16 mouse cellular contexts compared by ENCODE assay signal in the genomic region with DNA sequence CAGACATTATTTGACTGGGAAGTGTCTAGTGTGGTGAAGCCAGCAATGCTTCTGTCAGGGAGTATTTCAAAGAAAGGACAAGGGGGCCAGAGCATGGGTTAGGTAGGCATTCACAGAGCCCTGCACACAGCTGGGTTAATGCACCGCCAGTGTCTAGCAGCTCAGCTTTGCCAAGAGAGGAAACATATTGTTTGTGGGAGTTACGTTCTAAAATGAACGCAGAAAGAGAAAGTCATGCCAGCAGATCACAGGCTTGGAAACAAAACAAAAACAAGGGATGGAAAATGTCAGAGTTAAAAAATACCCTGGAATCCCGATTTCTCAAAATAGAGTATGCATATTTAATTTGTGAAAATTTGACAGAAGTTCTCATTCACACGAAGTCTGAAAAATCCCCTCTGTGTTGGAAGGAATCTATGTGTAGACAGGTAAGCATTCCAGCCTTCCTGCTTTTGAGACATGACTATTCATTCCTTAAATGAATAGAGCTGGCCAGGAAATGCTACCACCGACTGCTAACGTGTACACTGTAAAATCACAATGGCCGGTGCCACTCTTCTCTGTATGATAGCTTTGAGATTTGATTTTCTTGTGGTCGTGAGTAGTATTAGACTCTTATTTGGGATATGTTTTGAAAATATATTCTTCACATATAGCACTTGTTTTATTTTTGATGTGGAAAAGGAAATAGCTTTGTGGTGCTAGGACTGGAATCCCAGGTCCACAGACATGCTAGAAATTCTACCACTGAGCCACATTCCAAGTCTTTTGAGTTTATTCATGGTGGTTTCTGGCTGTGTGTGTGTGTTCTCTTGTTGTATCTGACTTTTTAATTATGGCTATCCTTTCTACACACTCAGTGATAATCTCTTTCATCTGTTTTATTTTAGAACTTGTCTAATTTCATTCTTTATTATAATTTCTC. TPM values are rescaled to one million over a fixed set of nuclear protein-coding genes. Genes with fewer than 3 reads are reported as not detected.
A peak's percentile ranks its signal among the peaks of the same experiment; 100 is the strongest.
DNase-seq lines count a peak whose midpoint lies in the region; ATAC-seq and TF ChIP-seq lines count a peak whose summit lies in the region.
"Had no signal": no experiment of that assay in that cellular context is flagged by ENCODE, and none has a peak within 500 bp of the region (broad histone marks: within the 10 kb centered on the region; RNA-seq: fewer than 3 reads in every experiment).

No protein-coding gene starts in this region.

- no peak for ATAC-seq in monocyte, adult 5-6 weeks (replicated peaks; ENCODE audit: insufficient number of reproducible peaks, low FRiP score, low TSS enrichment, poor library complexity, severe bottlenecking)
- ATAC-seq: hindbrain, embryonic 16.5 days had no signal

- no peak overlapping the region for H3ac ChIP-seq in myocyte (ENCODE audit: control insufficient read depth, insufficient read length)

- TF ChIP-seq POLR2A in myocyte (IDR thresholded peaks at IDR 0.05; ENCODE audit: insufficient read length, low read depth): no peak

- peak; percentile 42 to 81 for DNase-seq in layer of hippocampus, adult 18-20 months (ENCODE audit: low spot score in 2 of 2)
- no peak for DNase-seq in layer of hippocampus, postnatal 25 days (ENCODE audit: extremely low spot score in 1 of 2, low spot score in 1 of 2)
- DNase-seq in Muller cell, postnatal 12 days (ENCODE audit: inconsistent ontology term): peak; percentile 81
- peak; percentile 43 to 52 for DNase-seq in layer of hippocampus, adult 8-10 months (ENCODE audit: low spot score in 2 of 2)
- no peak for DNase-seq in urinary bladder, postnatal 4 days (ENCODE audit: low spot score in 2 of 2)
- DNase-seq in spleen, postnatal 14 days (ENCODE audit: low spot score in 2 of 2): no peak
- DNase-seq: cerebellum, adult 8-10 months; heart, adult 2 months; kidney, adult 9 months; liver; lung, adult 2 months; thymus, adult 2 months had no signal

- no peaks in the 10 kb centered on the region for H3K36me3 ChIP-seq in myocyte (ENCODE audit: control insufficient read depth, insufficient read depth)

- H3K27me3 ChIP-seq in myocyte (ENCODE audit: control insufficient read depth, insufficient read depth, insufficient read length): no peaks in the 10 kb centered on the region
- H3K27me3 ChIP-seq: CH12.LX had no signal

- H3K4me2 ChIP-seq in myocyte (ENCODE audit: low read depth): peak overlapping the region; percentile 73

- no peaks in the 10 kb centered on the region for H3K79me2 ChIP-seq in myocyte (ENCODE audit: control insufficient read depth, insufficient read depth)

- H3K4me3 ChIP-seq in myocyte: no peak overlapping the region
- H3K4me3 ChIP-seq: heart, adult 2 months had no signal

TF ChIP-seq in myocyte, 11 proteins besides CTCF, POLR2A, EP300 and RAD21:
- no peak for TF ChIP-seq TCF3 (IDR thresholded peaks at IDR 0.05; ENCODE audit: insufficient read length, low read depth)
- TF ChIP-seq MAX (IDR thresholded peaks at IDR 0.05; ENCODE audit: low read depth): no peak
- no peak for TF ChIP-seq REST (IDR thresholded peaks at IDR 0.05; ENCODE audit: insufficient read depth, insufficient read length)
- no peak for TF ChIP-seq MYOG (IDR thresholded peaks at IDR 0.05; ENCODE audit: control insufficient read depth in 1 of 3, insufficient read depth in 1 of 3, insufficient read length in 2 of 3, low read depth in 2 of 3)
- no peak for TF ChIP-seq CEBPB (IDR thresholded peaks at IDR 0.05; ENCODE audit: insufficient read depth, poor library complexity, severe bottlenecking)
- no peak for TF ChIP-seq E2F4 (IDR thresholded peaks at IDR 0.05; ENCODE audit: insufficient read depth)
- TF ChIP-seq POLR2AphosphoS2 (IDR thresholded peaks at IDR 0.05; ENCODE audit: insufficient read length, low read depth): no peak
- no peak for TF ChIP-seq TCF12 (IDR thresholded peaks at IDR 0.05; ENCODE audit: insufficient read depth, poor library complexity, severe bottlenecking)

RNA-seq across cellular contexts. Expression of a gene that starts 9.7 kb away (rescaled TPM):
- 100 to 1,000 TPM; 111 to 128 TPM for total RNA-seq in layer of hippocampus, adult 18-20 months (2021)
- 100 to 1,000 TPM; 135 to 145 TPM for total RNA-seq in layer of hippocampus, postnatal 25 days (2021)
- total RNA-seq in layer of hippocampus, adult 8-10 months (2022): 100 to 1,000 TPM; 120 to 159 (median 138) TPM
- polyA plus RNA-seq in myocyte (2012; fragmentation: generic; extraction: Trizol): 87.4 TPM
- total RNA-seq in monocyte, adult 5-6 weeks (2017): 49.8 to 81.5 TPM (median 53.9 TPM) in 3 replicates

Comparison
In these comparisons a context has a peak if more than half of its experiments do, and no peak if none do; other contexts are left out.
1. DNase-seq: peak in layer of hippocampus, adult 18-20 months (2 of 2), Muller cell, postnatal 12 days (single experiment) and layer of hippocampus, adult 8-10 months (2 of 2); none in layer of hippocampus, postnatal 25 days (0 of 2), urinary bladder, postnatal 4 days (0 of 2) and spleen, postnatal 14 days (0 of 2).